Mouse (Mus musculus): Measurements from ENCODE around the gene Angpt4. TPM values are rescaled to one million over a fixed set of nuclear protein-coding genes. Genes with fewer than 3 reads are reported as not detected.

The Angpt4 gene
- polyA plus RNA-seq, 3 experiments from 2014 or later = not detected

DNA sequence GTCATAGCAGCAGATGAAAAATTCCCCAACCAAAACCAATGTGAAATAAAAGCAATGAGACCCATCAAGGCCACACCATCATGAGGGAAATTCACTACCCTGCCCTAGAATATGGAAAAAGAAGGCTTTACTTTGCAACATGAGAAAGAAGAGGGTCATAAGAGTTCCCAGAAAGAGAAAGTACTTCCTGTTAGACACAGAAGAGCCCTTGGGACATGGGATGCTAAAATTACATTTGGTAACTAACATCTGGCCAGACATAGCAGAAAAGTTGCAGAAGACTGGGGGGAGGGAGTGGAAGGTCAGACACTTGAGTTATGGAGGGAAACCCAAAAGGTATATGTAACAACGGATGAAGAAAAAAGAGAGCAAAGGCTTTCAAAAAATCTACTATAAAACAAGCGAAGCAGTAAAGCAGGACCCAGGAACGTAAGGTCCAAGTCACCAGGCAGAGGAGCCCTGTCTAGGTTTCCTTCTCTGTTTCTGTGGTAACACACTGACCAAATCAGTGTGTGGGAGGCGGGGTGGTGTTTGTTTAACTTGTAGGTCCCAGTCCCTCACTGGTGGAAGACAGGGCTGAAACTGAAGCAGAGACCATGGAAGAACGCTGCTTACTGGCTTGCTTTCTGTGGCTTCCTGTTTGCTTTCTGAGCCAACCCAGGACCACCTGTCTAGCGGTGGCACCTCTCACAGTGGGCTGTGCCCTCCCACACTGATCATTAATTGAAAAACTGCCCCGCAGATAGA lies 74.6 kb downstream of the Angpt4 start:
- no peak for ATAC-seq

GRCm38 (mm10) chr2:151986958-151987357 lies 75.9 kb downstream of the Angpt4 start:
- ATAC-seq = no peak

- ATAC-seq = no peak
Observed at GRCm38 (mm10) chr2:151988978-151989377, 78.0 kb downstream of the Angpt4 start.

- ATAC-seq = no peak
Observed at GRCm38 (mm10) chr2:151990985-151991394, 80.0 kb downstream of the Angpt4 start.

- ATAC-seq = no peak
Observed at GRCm38 (mm10) chr2:151991446-151991845, 80.4 kb downstream of the Angpt4 start.

DNA sequence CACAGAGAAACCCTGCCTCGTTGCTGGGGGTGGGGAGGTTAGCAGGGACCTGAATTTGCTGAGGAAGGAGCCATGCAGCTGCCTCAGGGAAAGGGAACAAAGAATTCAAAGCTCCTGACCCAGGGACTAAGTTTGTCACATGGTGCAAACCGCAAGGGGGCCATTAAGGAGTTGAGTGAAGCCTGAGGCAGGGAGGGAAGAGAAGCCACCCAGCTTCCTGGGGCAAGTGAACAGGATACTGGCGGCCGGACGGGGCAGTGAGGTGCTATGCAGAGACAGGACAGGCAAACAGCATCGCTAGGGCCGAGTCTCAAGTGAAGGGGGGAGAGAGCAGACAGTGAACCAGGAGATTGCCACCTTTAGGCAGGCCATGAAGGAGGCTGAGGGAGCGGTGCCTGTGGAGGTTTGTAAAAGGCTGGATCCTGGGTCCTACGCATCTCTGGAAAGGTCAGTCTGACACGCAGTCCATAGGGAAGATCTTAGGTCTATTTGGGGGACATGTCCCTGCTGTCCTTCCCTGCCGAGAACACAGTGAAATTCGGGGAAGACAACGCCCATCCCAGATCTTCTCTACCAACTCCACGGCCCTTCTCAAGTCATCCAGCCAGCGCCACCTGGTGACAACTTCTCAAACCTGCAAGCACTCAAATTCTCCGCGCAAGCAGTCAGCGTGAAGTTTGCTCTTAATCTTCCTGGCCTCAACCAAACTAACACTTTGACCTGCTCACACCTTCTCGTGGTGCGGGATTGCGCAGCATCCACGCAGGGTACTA lies 83.5 kb downstream of the Angpt4 start:
- peak; percentile 61 for ATAC-seq

Other genes with a start within 250 kb of the Angpt4 start
- not detected for gene Rad21l, start 242.7 kb upstream of the Angpt4 start, polyA plus RNA-seq (2017; shearing (Covaris generic))
- gene Tmem74b, start 209.2 kb upstream of the Angpt4 start, polyA plus RNA-seq (2017; shearing (Covaris generic)) = not detected
- gene Psmf1, start 167.0 kb upstream of the Angpt4 start, polyA plus RNA-seq (2017; shearing (Covaris generic)) = 10 to 100 TPM; 67.0 to 79.2 (median 76.2) TPM
- gene Rspo4, start 68.3 kb upstream of the Angpt4 start, polyA plus RNA-seq (2017; shearing (Covaris generic)) = not detected
- gene Fam110a, start 69.0 kb downstream of the Angpt4 start, polyA plus RNA-seq (2017; shearing (Covaris generic)) = 10 to 100 TPM; 16.4 to 27.4 (median 18.3) TPM
- 10 to 100 TPM in 1 of 3 experiments, 1 to 10 TPM in 2; 5.3 to 16.5 (median 8.9) TPM for gene Slc52a3, start 85.3 kb downstream of the Angpt4 start, polyA plus RNA-seq (2017; shearing (Covaris generic))
- gene Scrt2, start 170.3 kb downstream of the Angpt4 start, polyA plus RNA-seq (2017; shearing (Covaris generic)) = not detected
- 1 to 10 TPM; 2.5 to 8.0 (median 3.3) TPM for gene Srxn1, start 194.3 kb downstream of the Angpt4 start, polyA plus RNA-seq (2017; shearing (Covaris generic))
- not detected for gene Tcf15, start 232.4 kb downstream of the Angpt4 start, polyA plus RNA-seq (2017; shearing (Covaris generic))